Mouse (Mus musculus) frontal cortex, adult 2 months (tissue): Measurements from ENCODE around the gene Slc9a2. TPM values are rescaled to one million over a fixed set of nuclear protein-coding genes. Genes with fewer than 3 reads are reported as not detected.
A peak's percentile ranks its signal among the peaks of the same experiment; 100 is the strongest.
"Not testable (repeated sequence)": the region's sequence is repeated elsewhere in the genome, so short reads cannot be mapped to it uniquely, and the experiment has no call there.

Experiments used
- DNase-seq, 2 experiments: peaks; one replicate each; pipeline ENCODE4 v3.0.0; 2022; ENCODE audit warnings: low spot score in 1 of 2; ENCODE audit errors: extremely low spot score in 1 of 2
- polyA plus RNA-seq: library from polyadenylated mRNA; depleted of rRNA; stranded (reverse); fragments of >200 nt; gene quantifications from 2 replicates; pipeline ENCODE4 v1.2.3, GENCODE M21; 2012; rRNA removed

Gene Slc9a2
- polyA plus RNA-seq, result 3.8 and 4.9 TPM in 2 replicates

DNA sequence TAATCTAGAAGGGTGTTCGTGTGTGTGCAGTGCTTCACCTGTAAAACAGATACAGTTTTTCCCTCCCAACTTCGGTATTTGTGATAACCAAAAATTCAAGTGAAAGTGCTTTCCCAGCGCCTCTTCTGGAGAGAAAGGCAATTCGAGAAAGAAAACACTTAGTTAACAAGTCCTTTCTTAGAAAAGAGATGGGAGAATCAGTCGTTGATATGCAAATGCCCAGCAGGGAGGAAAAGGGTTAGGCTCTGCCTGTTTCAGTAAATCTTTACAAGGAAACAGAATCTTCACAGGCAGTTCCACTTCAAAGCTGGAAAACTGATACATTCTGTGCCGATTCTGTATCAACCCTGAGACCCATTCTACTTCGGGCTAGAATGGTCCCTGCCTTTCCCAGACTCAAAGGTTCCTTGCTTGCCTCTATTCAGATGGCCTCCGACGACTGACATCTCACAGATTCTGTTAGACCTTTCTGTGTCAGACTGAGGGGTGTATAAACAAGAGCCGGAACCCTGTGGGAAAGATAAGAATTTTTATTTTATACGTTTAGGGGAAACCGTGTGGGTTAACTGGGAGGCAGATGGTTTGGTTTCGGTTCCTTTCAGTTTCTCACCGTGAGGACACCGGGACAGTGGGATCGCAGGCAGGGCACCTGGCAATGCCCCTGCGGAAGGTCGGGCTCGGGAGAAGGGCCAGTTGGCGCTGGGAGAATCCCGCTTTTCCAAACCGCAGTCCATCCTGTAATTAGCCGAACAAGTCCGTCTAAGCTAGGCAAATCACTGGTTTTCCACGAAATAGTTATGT, at the start of gene Slc9a2:
Slc9a2 (plus strand) TSS at position 508 of the 801 bp plus-strand sequence.
- DNase-seq, result peak in 1 of 2 experiments; percentile 6

DNA sequence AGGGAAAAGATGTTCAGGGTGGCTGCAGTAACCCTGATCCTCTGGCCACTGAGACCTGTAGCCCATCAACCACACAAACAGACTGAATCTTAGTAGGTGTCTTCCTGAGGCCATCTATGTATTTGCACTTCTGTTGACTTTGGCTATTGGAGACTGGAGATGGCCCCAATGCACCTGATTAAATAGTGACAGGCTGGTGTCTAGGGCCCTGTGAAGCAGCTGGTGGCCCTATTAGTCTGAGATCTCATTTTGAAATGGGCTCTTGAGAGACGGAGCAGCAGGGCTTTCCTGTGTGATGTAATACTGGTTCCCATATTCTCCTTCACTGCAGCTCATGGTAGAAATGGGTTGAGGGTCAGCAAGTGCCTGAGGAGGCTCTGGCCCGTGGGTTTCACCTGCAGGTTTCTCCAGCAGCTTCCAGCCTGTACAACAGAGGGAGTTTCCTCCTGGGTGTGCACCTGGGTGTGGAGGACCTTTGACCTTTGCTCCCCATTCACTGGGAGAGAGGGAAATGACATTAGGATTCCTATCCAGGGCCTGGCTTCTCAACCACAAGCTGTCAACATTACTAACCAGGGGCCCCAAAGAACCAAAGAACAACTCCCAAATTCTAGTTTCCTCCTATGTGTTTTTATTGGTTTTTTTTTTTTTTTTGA, 47.8 kb upstream of the Slc9a2 start:
- DNase-seq, result no peak

DNA sequence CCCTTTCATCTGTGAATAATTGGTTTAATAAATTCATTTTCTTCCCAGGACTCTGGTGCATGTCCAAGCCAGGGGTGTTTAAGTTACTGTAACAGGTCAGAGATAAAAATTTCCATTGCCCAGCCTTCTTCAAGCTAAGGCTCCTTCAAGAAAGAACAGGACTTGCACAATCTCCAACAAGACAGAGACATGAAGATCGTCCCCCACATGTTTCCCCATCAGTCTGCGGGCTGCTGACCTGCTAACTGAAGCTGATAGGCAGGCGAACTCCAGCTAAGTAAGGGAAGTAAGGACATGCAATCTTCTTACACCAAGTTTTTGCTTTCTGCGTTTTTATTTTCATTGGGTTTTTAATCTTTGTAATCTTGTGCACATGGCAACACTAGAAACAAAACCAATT, 45.8 kb upstream of the Slc9a2 start:
- no peak for DNase-seq

DNA sequence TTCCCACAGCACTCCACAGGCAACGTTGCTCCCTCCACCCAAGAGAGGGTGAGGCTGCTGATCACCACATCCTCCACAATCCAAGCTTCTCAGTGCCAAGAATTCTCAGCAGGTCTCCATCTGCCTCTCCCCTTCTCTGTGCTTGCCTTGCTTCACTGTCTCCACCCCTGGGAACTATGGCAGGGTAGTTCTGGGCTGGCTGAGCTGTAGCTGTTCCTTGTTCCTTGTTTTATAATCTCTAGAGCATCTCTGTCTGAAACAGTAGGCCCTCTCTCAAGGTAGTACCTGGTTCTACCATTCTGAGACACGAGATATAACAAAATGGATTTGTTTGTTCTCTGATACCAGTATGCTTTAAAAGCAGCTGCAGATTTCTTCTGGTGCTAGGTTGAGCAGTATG, 32.1 kb upstream of the Slc9a2 start:
- no peak for DNase-seq

DNA sequence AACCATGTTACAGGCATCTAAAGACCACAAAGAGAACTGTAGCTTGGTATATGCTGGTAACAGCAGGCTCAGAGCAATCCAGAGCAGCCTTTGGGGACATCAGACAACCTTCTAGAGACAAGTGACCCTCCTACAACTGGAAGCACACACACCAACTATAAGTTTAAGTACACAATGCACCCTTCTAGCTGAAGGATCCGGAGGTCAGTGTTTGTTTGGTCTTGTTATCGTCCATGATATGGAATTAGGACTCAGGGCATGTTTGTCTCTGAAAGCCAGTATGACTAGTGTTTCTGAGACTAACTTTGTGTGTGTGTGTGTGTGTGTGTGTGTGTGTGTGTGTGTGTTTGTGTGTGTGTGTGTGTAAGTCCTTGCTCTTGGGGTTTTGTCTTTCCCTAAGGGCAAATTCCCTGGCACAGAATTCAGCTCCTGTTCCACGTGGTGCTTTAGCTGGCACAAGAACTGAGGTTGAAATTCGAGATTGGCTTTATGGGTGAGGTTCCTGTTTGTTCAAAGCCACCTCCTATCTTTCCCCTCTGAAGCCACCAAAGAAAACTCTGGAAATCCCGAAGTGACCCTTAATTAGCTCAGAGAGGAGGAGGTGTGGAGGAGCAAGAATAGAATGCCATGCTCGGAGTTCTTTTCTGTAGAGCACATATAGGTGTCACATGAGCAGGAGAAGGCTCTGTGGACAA, 29.4 kb upstream of the Slc9a2 start:
- DNase-seq, result no peak

DNA sequence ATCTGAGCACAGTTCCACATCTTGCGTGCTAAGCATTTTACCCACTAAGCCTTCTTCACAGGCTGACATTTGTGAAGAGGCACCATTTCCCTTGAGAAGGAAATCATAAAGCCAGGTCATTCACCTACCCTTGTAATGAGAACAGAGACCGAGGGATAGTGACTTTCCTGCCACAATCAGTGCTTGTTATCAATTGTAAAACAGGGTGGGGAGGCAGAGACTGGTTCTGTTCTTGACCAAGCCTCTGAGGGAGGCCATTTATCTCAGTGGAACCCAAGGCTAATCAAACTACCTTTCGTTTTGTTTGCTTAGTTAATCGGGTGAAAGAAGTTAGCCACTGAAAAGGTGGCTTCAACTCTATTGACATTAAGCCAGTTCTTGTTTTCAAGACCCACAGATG, 23.3 kb upstream of the Slc9a2 start:
- DNase-seq, result no peak

DNA sequence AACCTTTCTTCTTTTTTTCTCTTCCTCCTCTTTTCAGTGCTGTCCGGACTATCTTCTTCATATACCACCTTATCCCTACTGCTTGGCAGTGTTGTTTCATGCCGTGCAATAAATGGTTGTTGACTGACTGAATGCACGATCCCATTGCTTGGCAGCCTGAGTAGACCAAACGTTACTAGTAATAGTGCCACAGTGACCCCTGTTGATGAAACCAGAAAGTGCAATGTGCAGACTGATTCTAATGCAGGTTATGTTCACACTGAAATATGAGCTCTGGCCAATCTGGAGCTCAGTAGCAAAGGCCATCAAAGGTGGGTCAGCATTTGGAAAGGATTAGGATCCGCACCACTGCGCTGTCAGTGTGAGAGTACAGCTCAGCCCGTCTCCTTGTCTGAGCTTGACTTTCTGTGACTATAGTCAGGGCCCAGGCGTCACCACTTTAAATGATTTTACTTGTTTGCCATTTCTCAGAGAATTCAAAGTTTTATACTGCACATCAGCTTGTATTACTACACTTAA, 22.3 kb upstream of the Slc9a2 start:
- DNase-seq, result peak; percentile 46 to 91

DNA sequence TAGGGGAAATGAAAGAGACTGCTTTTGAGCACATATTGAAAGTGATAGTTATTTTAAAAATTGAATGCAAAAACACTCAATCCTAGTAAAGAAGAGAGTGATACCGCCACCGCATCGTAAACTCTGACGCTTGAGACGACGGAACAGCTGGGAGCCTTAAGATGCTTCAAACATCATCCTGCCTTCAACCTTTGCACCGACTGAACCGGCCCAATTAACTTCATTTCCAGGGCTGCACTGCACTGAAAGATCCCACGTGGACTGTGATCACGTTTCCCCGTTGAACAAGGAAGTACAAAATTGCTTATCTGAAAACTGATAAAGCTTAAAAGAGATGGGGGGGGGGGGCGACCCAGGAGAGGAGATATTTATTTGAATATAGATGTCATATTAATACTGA, 21.4 kb upstream of the Slc9a2 start:
- DNase-seq, result no peak

DNA sequence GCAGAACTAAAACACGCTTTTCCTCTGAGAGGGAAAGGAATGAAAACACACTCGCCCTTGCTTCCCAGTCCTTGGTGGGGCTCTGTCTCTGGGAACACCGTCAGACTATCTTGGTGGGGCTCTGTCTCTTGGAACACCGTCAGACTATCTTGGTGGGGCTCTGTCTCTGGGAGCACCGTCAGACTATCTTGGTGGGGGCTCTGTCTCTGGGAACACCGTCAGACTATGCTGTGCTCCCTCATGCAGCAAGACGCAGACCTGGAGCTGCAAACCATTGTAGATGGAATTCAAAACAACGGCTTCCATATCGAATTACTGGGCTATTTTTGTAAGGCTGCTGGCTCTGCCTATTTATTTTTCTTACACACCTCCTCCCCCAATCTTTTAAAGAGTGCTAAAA, 20.9 kb upstream of the Slc9a2 start:
- DNase-seq, result no peak

DNA sequence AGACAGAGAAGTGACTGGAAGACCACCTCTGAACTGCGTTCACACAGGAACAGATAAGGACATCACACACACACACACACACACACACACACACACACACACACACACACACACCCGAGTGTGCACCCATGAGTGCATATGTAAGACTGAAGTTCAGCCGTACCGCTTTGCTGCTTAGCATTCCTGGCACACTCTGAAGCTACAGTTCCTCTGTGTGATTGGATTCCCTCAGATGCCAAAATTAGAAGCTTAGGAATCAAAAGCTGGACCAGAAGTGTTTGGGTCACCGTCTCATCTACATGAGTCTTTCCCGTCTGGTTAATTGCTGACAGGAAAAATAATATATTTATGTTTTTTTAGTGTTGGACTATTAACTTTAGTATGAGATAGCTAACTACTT, 19.5 kb upstream of the Slc9a2 start:
- DNase-seq, result no peak

DNA sequence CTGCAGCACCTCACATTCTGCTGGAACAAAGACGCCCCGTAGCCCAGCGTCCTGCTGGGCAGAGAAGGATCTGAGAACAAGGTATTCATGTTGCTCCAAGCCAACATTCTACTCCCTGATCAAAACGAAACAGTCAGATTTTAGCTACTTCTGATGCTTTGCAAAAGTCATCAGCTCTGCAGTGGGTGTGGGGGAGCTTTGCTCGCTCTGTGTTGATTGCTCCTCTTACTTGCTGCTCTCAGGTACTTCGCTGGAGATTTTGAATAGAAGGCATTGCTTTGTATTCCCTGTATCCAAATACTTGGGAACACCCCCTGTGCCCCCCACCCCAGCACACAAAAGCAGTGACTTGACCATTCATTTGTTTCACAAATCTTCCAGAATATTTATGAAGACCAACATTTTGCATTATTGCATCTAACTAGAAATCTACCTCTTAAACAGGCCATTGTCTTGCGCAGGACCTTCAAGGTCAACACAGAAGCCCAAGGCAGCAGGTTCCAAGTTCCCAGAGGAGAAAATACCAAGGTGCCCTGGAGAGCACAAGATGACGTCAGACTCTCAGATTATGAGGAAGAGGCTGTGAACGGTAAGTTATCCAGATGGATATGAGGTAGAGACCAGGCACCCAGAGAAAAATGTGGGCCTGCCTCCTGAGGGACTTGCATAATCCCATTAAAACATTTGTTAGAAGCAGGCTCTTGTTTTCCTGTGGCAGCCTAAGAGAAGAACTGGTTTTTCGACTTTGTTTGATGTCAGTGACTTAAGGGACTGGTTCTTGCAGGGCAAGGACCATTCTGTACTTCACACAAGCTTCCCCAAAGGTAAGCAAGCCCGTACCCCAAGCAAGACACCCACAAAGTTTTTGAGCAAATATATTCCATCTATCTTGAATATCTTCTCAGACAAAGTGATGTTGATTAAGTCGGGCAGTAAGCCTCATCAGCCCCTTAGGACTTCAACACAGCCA, 14.7 kb upstream of the Slc9a2 start:
- no peak for DNase-seq

DNA sequence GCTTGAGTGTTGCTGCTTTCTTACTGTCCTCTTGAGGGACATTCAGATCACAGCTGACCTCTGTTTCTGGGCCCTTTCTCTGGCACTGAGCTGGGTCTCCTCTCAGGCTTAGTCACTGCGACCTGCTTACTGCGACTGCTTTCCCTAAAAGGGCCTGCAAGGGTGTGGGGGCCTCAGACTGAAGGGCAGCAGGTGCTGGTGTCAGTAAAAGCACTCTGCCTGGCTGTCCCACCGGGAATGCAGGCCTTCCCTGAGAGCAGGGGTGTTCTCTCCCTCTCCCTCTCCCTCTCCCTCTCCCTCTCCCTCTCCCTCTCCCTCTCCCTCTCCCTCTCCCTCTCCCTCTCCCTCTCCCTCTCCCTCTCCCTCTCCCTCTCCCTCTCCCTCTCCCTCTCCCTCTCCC, 12.9 kb upstream of the Slc9a2 start:
- not testable (repeated sequence) for DNase-seq

DNA sequence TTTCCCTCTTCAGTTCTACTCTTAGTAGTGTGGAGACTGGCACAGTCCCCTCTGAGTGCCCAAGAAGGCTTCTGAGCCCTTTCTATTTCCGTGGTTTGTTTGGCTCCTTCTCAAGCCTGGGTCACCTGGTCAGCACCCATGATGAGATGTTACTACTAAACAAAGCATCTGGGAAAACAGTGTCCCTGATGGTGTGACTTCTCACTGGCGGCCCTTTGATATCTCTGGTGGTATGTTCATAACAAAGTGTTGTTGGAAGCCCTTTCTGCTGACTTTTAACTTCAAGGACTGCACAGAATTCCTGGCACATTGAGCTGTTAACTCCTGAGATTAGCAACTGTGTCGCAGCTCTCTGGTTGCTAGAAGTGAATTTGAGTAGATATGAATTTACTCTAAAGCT, 10.3 kb upstream of the Slc9a2 start:
- DNase-seq, result no peak

DNA sequence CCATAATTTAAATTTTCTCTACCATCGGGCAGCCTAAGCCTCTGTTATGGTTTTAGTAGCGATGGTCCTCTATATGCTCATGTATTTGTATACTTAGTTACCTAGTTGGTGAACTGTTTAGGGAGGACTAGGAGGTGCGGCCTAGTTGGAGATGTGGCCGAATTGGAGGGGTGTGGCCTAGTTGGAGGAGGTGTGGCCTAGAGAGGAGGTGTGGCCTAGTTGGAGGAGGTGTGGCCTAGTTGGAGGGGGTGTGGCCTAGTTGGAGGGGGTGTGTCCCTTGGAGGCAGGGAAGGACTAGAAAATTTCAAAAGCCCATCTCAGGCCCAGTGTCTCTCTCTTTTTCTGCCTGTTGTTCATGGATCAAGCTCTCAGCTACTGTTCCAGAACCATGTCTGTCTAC, 8.9 kb upstream of the Slc9a2 start:
- no peak for DNase-seq

DNA sequence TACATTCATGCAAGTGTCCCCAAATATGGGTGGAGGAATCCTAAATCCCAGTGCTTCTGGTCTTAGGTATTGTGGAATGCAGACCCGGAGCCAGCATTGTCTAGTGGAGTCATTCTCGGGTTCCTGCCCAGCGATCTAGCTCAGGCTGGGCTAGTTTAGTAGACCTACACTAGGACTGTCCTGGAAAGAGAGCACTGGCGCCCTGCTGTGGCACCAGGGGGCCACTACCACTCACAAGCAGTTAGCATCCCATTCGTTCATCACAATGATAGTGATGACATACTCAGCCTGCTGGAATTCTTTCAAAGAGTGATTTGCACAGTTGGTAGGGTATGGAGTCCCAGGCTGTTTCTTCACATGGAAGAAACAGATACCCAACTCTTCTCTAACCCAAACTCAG, 3.1 kb upstream of the Slc9a2 start:
- no peak for DNase-seq

DNA sequence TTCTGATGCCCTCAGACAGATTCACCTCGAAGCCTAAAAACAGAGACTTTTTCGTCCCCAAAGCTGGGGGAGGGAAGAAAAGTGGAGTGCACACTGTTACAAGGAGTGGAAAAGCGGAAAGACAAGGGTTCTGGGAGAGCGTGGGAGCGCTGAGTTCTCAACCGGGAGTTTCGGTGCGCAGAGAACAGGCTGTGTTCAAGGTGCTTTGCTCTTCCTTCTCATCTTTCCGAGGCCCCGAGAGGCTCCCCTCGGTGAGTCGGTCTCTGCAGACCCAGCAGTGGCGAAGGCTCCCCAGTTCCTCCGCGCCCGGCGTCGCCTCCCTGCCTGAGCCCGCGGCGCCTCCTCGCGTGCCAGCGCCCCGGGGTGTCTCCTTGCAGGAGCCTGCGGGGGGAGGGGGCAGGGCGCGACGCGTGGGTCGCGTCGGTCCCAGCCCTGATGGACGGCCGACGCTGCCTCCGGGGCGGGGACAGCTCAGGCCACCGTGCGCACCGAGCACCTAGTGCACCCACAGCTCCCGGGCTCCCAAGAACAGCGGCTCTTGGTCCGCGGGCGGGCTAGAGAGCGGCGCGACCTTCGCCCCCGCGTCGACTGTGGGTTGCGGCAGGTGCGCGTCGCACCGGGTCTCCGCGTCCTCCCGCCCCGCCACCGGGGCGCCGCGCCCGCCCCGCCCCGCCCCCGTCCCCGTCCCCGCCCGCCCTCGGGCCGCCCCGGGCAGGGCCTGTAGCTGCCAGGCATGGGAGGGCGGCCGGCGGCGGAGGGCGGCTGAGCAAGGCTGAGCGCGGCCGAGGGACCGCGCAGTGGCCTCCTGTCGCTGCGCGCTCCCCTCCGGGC, 709 bp downstream of the Slc9a2 start:
- DNase-seq, result peak in 1 of 2 experiments; percentile 27

DNA sequence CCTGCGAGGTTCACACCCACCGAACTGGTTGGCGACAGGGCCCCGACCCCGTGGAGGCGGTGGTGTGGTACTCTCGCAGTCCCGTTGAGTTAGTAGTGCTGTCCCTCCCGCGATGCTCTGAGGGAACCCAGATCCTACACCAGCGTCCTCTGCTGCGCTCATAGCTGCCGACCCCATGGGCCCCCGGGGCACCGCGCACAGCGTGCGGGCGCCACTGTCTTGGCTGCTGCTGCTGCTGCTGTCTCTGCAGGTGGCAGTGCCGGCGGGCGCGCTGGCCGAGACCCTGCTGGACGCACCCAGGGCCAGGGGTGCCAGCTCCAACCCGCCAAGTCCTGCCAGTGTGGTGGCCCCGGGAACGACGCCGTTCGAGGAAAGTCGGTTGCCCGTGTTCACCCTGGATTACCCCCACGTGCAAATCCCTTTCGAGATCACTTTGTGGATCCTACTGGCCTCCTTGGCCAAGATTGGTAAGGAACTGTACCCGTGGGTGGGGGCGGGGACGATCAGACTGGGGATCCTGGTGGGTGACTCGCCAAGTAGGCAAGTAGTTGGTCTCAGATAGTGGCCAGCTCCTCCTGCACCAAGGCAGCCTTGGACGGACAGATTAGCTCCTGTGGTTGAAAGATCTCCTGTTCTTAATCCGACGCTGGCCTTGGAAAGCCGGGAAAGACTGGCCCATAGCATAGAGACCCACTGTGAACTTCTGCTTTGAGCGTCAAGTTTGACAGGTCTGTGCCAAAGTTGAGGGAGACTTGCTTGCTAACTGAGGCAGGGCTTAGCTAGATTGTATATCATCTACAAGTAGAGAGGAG, 1.5 kb downstream of the Slc9a2 start:
- DNase-seq, result no peak

DNA sequence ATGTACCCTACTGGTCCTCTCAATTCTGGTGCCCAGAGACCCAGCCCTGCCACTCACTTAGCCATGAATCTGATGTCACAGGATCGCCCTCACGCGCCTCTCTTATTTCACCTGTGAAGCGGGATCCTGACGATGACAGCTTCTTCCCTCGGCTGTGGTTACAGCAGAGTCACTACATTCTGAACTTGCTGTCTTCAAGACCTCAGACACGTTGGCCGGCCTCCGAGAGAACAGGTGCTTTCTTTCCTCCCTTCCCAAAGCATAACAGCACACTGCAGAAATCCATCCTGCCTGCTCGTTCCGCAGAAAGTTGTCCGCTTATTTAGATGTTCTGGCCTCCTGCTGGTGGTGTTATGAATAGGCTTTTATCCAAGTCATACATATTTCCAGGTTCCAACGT, 13.9 kb downstream of the Slc9a2 start:
- DNase-seq, result no peak

DNA sequence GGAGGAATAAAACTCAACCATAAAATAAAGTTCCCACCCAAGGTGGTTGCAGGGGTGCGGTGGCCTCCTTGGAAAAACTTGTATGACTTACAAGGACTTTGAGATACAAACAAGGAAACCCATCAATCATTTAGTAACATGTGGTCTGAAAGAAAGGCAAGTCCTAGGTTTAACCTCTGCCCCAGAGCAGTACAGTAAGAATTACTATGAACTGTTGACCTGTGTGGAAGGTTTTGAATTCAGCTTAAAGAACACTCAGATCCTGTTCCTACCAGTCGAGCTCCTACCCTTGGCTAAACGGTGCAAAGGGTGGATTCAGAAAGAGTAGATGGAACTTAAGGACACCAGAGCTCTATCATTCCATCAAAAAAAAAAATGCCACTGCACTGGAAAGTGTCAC, 16.1 kb downstream of the Slc9a2 start:
- no peak for DNase-seq
